Mouse (Mus musculus): ENCODE measurements around the gene Tmem18.

Gene Tmem18

DNA sequence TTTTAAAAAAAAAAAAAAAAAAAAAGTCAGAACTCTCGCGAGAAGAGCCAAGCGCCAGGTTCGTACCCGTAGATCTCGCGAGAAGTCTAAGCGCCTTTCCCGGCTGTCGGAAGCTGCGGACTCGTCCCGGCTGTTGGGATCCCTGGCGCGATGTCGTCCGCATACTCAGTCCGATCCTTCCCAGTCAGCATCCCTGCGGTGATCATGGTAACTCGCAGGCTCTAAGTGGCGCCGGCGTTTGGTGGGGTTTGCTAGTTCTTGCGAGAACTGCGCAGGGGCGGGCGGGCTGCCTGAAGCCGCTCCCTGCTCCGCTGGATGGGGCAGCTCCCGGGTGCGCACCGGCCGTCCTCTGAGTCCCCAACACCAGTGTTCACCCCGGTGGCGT lies at the start of gene Tmem18:
TSS of gene Tmem18 (plus strand) at position 71 of the 385 bp plus-strand sequence.
- peak; percentile 85 for DNase-seq (ENCODE audit: low spot score in 2 of 2)

DNA sequence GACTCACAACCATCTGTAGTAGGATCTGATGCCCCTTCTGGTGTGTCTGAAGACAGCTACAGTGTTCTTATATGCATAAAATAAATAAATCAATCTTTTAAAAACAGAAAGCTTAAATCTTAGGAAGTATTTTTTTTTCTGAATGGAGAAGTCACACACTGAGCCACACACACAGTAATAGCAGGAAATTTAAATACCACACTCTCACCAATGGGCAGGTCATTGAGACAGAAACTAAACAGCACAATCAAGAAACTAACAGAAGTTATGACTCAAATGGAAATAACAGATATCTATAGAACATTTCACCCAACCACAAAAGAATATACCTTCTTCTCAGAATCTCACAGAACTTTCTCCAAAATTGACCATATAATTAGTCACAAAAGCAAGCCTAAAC lies 26.9 kb upstream of the Tmem18 start:
- DNase-seq (ENCODE audit: low spot score in 2 of 2), result no peak

DNA sequence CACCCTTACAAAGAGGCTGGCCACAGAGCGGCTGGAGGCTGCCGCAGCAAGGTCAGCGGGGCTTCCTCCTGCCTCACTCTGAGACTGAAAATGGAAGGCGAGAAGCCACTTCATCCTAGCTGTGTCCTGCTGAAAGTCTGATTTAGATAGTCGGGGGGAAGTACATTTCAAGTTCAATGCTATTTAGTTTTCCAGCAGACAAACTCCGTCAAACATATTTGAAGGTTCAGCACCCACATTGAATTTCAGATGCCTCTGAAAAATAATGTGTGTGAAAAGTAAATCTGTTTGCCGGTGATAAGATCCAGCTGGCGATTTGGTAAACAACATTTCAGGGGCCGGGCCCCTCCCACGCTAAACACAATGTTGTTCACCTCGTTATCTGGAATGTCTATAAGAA lies 22.8 kb upstream of the Tmem18 start:
- no peak for DNase-seq (ENCODE audit: low spot score in 2 of 2)

DNA sequence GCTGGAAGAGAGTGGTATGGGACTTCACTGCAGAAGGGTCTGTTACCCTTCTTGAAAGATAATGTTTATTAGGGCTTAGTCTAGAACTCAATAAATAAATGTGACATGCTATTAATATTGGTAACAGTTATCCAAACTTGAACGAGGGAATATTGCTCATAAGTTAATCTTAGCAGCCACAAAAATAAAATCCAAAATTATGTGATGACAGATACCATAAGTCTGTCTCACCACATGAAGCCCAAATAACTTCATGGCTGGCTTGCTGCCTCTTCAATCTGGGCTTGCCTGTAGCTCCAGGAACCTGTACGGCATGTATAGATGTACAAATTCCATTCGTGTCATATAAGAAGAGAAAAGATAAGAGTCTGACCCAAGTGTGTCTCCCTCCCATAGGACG lies 12.2 kb upstream of the Tmem18 start:
- DNase-seq (ENCODE audit: low spot score in 2 of 2), result no peak

DNA sequence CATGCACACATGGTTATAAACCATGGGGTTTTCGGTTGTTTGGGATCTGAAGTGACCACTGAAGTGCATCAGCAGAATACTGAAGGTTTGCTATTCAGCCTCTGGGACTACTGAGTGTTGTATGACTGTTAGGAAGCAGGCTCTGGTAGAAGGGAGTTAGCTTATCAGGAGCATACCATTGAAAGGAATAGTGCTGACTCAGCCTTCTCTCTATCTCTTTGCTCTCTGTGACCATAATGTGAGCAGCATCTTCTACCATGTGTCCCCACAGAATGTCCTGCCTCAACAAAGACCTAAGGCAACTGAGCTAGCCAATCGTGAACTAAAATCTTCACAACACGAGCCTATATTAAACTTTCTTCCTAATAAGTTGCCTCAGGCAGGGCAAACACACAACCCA lies 8.3 kb upstream of the Tmem18 start:
- DNase-seq (ENCODE audit: low spot score in 2 of 2), result no peak

DNA sequence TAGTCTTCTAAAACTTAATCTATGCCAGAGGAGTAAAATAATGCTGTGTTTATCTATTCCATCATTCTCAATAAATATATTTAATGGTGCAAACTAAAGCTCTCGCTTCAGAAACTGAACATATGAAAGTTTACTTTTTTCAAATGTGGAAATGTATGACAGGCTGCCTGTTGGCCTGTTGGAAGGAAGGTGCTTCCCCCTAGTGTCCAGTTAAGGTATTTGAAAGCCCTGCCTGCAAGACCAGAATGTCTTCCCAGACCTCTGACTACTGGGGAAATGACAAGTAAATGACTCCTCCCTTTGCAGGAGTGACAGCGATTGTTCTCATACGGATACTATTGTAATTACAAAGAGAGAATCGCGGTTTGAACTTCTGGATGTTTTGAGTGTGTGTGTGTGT lies 6.2 kb upstream of the Tmem18 start:
- DNase-seq (ENCODE audit: low spot score in 2 of 2), result peak; percentile 21 to 56

DNA sequence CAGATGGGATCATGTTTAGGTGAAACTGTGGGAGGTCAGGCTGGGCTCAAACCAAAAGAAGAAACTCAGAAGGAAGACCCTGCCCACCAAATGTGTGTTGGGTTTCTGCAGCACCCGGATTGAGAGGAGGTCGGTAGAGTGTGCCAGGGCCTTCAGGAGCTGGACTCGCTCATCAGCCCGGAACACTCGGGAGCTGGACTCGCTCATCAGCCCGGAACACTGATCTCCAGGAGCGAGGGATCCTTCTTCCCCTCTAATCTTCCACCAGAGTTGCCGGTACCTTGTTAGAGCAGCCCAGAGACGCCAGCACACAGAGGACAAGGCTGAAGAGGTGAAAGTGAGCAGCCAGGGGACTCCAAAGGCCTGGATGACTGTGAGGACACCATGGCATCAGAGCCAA lies 2.9 kb upstream of the Tmem18 start:
- DNase-seq (ENCODE audit: low spot score in 2 of 2), result no peak

DNA sequence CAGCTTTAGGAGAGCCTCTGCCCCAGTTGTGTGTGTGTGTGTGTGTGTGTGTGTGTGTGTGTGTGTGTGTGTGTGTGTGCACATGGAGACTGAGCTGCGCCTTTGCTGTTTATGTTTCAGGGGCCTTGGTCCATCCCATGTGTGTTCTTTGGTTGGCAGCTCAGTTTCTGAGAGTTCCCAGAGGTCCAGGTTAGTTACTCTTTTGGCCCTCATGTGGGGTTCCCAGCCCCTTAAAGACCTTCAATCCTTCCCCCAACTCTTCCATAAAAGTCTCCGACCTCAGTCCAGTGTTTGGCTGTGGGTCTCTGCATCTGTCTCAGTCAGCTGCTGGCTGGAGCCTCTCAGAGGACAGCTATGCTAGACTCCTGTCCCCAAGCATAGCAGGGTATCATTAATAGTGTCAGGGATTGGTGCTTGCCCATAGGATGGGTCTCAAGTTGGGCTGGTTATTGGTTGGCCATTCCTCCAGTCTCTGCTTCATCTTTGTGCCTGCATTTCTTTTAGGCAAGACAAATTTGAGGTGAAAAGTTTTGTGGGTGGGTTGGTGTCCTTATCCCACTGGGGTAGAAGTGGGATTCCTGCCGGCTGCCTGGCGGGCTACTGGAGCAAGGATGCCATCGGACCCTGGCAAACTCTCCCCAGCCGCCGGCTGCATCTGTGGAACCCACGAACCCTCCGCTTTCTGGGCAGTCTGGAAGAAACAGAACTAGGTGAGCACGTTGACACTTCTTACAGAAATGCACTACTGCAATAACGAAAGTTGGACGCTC lies 455 bp upstream of the Tmem18 start:
- peak in 1 of 2 experiments; percentile 24 for DNase-seq (ENCODE audit: low spot score in 2 of 2)

DNA sequence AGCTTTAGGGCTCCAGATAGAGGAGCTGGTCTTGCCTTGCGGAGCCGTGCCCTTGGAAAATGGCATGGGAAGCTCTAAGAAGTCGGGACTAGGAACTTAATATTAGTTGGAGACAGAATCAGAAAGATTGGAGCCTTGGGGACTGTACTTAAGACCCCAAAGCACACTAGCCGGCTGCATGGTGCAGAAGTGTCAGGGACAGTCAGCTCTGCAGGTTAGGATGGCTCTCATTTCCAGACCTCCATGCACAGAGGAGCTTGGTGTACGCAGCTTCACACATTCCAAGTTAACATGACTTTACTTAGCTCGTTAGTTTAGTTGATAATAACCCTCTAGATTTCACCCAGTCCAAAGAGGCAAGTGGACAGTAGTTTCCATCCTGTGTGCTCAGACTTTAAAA lies 637 bp downstream of the Tmem18 start:
- no peak for DNase-seq (ENCODE audit: low spot score in 2 of 2)

DNA sequence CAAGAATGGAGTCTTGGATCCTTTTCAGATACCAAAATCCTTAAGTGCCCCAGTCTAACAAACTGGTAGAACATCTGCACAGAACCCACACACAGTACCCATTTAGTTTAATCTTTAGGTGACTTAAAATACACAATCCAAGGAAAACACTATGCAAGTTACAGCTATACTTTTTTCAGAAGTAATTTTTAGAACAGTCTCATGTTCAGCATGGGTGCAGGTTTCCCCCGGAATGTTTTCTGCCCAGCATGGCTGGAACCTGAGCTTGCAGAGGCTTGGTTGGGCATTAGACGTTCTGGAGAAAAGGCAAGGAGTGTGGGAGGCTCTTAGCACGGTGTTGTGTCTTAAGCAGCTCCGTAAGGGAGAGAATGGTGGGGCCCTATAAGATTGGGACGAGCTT lies 7.6 kb downstream of the Tmem18 start:
- DNase-seq (ENCODE audit: low spot score in 2 of 2), result no peak

DNA sequence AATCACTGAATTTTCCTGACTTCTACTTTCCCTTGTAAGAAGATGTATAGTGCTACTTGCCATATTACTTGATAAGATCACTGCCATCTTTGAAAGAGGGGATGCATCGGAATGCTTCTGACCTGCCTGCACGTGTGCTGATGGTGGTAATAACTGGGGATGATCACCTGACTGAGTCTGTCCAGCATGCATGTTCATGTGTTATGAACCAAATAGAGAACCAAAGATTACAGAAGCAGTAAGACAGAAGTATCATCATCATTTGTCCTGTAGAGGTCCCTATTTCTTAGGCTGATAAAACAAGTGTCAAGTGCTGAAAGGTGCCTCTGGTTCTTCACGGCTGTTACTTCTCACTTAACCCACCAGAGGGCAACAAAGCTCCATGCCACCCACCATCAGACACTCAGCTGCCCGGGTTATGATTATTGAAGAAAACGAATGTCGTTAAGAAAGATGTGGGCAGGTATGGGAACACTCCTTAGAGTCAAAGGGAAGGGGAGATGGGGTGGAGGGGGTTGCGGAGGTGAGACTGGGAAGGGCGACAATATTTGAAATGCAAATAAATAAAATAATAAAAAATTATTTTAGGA lies 12.7 kb downstream of the Tmem18 start:
- DNase-seq (ENCODE audit: low spot score in 2 of 2), result peak; percentile 18 to 26

DNA sequence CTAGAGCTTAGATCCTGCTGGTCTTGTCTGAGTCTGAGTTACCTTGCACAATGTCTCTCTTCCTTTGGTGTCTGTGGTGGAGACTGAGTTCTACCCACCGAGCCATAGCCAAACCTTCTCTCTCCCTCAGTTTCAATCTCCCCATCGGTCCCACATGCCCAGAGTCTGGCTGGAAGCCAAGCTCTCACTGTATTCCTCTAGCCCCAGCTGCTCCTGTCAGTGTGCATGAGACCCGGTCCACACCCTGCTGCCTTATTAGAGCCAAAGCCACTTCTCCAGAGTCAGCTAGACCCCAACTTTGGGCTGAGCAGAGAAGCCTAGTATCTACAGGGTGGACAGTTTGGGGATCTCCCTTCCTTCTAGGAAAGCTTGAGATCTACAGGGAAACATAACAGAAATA lies 14.7 kb downstream of the Tmem18 start:
- DNase-seq (ENCODE audit: low spot score in 2 of 2), result no peak

DNA sequence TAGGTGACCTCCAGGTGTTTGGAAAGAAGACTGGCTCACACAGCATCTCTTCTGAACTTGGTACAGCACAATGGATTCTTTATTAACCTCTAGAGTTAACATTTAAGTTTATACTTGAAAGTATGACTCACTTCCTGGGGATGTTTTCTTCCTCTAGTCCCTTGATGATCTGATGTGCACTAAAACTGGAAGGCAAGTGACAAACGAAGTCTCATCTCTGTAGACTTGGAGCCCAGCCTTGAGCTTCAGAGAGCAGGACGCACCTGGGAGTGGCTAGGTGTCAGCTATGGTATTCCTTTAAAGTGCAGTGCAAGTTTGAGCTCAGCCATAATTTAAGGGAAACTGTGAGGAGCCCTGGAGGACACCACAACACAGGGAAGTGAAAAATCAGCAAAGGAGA lies 15.2 kb downstream of the Tmem18 start:
- no peak for DNase-seq (ENCODE audit: low spot score in 2 of 2)

DNA sequence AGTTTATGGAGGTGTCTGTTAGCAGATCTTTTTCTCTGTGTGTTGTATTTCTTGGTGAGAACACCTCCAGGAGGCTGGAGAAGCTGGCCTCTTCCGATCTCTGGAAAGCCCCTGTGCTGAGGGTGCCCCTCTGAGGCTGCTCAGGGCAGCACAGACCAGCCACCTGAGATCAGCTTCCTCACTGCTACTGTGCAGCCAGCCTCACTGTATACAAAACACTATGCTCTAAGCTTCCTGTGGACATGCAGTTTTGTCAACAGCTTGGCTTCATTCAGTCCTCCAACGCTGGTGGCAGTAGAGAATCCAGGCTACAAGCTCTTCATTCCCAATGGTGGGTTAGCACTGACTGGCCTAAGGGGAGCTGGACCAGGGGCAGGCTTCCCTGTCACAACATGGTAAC lies 15.8 kb downstream of the Tmem18 start:
- no peak for DNase-seq (ENCODE audit: low spot score in 2 of 2)

DNA sequence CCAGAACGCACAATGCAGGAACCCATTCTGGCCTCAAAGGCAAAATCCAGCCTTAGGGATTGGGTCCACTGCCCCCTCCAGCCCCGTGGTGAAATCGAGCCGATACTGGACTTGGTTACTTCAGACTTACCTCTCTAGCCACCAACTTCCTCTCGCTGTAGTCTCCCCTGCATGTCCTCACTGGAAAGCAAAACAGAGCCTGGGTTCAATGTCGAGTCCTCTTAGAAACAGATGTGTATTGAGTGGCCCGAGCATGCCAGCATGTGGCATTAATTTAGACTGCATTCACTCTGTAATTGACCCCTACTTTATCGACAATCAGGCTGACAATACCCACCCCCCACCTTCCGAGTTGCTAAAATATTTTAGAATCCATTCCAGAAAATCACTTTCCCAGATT lies 19.8 kb downstream of the Tmem18 start:
- DNase-seq (ENCODE audit: low spot score in 2 of 2), result no peak

DNA sequence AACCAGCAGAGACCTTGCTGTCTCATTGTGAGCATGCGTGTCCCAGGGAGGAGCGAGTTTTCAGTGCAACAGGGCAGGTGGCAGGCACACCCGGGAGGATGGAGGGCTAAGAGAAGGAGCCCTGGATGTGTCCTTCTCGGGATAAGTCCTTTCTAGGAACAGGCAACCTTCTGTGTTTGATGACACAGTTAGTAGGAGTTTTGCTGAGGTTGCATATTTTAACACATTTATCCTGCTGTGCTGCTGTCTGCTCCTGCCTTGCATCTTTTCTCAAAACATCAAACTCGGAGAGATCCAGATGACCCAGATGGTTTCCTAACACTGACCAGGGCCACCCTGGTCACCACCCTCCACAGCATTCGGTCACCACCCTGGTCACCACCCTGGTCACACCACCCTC lies 20.6 kb downstream of the Tmem18 start:
- no peak for DNase-seq (ENCODE audit: low spot score in 2 of 2)

DNA sequence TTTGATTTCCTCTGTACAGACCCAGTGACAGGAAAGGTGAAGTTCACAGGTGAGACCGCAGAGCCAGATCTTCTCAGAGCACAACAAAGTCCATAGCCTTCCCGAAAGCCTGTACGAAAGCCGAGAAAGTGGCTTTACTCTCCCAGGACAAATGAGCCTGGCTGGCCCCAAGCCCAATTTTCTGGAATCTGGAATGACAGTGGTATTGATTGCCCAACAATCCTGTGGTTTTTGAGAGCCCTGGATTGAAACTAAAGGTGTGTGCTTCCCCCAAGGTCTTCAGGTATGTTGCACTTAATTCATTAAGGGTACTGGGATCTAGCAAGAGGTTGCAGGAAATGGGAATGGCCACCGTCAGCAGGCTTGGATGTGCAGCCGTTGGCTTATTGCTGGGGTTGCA lies 21.7 kb downstream of the Tmem18 start:
- no peak for DNase-seq (ENCODE audit: low spot score in 2 of 2)

DNA sequence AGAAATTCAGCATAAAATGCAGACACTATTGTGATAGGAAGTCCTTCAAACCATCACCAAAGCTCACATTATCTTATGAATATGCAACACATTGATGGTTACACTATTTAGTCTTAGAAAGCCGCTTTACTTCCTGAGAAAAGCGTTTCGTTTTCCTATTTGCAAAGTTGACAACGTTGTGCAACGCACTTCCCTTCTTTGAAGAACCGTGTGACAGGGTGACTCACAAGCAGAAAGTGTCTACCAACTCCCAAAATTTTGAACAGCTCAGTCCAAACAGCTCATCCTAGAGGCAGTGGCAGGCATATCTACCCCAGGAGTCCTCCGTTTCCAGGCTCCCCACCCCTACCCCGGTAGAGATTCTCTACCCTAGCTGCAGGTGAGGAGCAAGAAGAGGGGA lies 22.5 kb downstream of the Tmem18 start:
- peak; percentile 5 to 11 for DNase-seq (ENCODE audit: low spot score in 2 of 2)

DNA sequence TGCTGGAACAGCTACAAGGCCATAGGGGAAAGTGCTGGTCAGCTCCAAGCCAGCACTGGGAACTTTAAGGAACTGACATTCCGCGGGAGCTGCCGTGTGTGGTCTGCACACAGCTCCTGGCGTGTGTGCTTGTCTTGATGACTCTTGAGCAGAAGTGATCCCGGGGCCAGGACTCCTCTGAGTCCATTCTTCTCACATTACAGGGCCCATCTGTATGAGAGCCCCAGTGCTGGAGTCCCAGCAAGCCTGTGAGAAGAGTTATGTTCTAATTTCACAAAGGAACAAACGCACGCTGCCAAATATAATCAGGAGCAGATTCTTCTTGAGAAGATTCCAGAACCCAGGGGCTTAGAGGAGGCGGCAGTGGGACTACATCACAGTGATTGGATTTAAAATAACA lies 34.2 kb downstream of the Tmem18 start:
- no peak for DNase-seq (ENCODE audit: low spot score in 2 of 2)

DNA sequence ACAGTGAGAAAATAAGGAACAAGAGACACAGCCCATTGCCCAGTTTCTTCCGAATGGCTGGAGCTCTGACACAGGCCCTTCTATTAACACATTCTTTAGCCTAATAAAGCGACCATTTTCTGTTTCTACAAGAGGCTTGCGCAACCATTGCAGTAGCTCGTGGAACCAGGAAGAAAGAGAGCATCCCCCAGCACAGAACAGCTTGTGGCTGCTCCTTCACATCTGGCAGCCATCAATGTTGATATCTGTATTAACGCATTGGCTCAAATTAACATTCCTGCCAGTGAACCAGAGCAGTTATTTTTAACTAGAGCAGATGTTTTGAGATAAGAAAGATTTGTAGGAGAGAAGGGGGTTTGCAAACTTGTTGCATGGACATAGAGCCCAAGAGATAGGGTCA lies 44.2 kb downstream of the Tmem18 start:
- DNase-seq (ENCODE audit: low spot score in 2 of 2), result no peak

DNA sequence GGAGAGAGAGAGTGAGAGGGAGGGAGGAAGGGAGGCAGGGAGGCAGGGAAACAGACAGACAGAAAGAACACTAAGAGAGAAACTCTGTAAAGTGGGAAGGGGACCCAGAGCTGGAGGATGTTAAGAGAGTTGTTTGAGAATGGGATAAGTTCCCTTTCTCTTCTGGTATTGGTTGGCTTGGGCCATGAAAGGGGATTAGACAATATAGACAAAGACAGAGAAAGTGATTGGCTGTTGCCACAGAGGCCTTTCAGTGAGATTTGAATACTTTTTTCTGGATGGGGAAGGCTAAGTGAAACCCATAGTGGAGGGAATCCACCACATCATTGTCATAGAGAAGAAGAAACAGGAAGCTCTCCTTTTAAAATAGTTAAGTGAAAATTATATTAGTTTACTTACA lies 50.3 kb downstream of the Tmem18 start:
- no peak for DNase-seq (ENCODE audit: low spot score in 2 of 2)
